Mouse (Mus musculus) gastrocnemius, adult 2 months (tissue): ENCODE measurements around the gene Slc25a23. TPM values are rescaled to one million over a fixed set of nuclear protein-coding genes. Genes with fewer than 3 reads are reported as not detected.

ENCODE experiments used
- DNase-seq: peaks from one replicate; pipeline ENCODE4 v3.0.0; 2022
- H3K27ac ChIP-seq: fragments of 200-600 bp; 2 replicates; pipeline ENCODE4 v1.8.1; 2022; ENCODE audit warnings: mild to moderate bottlenecking
- H3K4me3 ChIP-seq: fragments of 200-600 bp; 2 replicates; pipeline ENCODE4 v1.8.1; 2022; ENCODE audit warnings: mild to moderate bottlenecking, moderate library complexity
- CTCF ChIP-seq: fragments of 200-600 bp; IDR thresholded peaks from 2 replicates; pipeline ENCODE4 v1.8.1; 2022; ENCODE audit warnings: antibody characterized with exemption, mild to moderate bottlenecking, moderate library complexity
- intact Hi-C: fragments of 180-260 bp; cut with DNase I; formaldehyde crosslinking; loops from one replicate; pipeline ENCODE4 v1.15.1; 2025
- total RNA-seq, 2 experiments: library from RNA; stranded (reverse); gene quantifications; 2 replicates each; pipeline ENCODE4 v1.2.3; 2021

Slc25a23 gene
- total RNA-seq, 2 experiments from 2014 or later: 34.4 to 52.2 TPM

GRCm38 (mm10) chr17:56999414-56999813 lies 60.2 kb downstream of the Slc25a23 start:
- no peak for TF ChIP-seq CTCF
- H3K27ac ChIP-seq: no peak overlapping the region
- intact Hi-C loops: loop anchor here (10.0 kb wide), 1 partner anchor 245 kb away; the partner anchor contains the start of genes Gpr108 and Trip10
- no peak for DNase-seq
- H3K4me3 ChIP-seq: no peak overlapping the region

- peak within 1 kb of the TSS; percentile 90 for H3K4me3 ChIP-seq
- DNase-seq: peak; percentile 98
- H3K27ac ChIP-seq: peak within 1 kb of the TSS; percentile 84
- peak; percentile 83 for TF ChIP-seq CTCF
- intact Hi-C loops: loop anchor here (1.0 to 10.0 kb wide), 3 partner anchors 14 to 248 kb away; partner anchors contain the start of genes Gm17949, Gpr108, Gtf2f1 and Trip10
Measured at GRCm38 (mm10) chr17:56997029-56997667, 62.5 kb downstream of the Slc25a23 start, which contains the start of gene Alkbh7. Gene Alkbh7, plus strand, starts transcription at chr17:56997339.

- no peak for DNase-seq
- TF ChIP-seq CTCF: no peak
- Histone ChIP-seq H3K27ac (peak overlapping the region; percentile 84), H3K4me3 (peak overlapping the region; percentile 90; the same call in 1 of the 2 replicates)
- intact Hi-C loops: loop anchor here (10.0 kb wide), 1 partner anchor 248 kb away; the partner anchor contains the start of genes Gpr108 and Trip10
Measured at GRCm38 (mm10) chr17:56996506-56996905, 63.2 kb downstream of the Slc25a23 start.

GRCm38 (mm10) chr17:56995046-56995445 lies 64.6 kb downstream of the Slc25a23 start:
- intact Hi-C loops: loop anchor here (10.0 kb wide), 1 partner anchor 250 kb away; the partner anchor contains the start of genes Gpr108 and Trip10
- Histone ChIP-seq H3K27ac (no peak overlapping the region), H3K4me3 (no peak overlapping the region)
- TF ChIP-seq CTCF: no peak
- DNase-seq: no peak

Other genes starting within 250 kb of the Slc25a23 start
- gene Rfx2, start 228.8 kb downstream of the Slc25a23 start, total RNA-seq: 1 to 10 TPM; 2.0 to 2.8 TPM
- gene Acsbg2, start 185.4 kb downstream of the Slc25a23 start, total RNA-seq: not detected
- not detected for gene 1700061G19Rik, start 184.4 kb downstream of the Slc25a23 start, total RNA-seq
- 10 to 100 TPM; 20.3 to 21.2 TPM for gene Mllt1, start 124.4 kb downstream of the Slc25a23 start, total RNA-seq
- gene Acer1, start 77.7 kb downstream of the Slc25a23 start, total RNA-seq: not detected
- 10 to 100 TPM; 33.8 to 40.7 TPM for gene Clpp, start 69.6 kb downstream of the Slc25a23 start, total RNA-seq
- gene Alkbh7, start 62.5 kb downstream of the Slc25a23 start, total RNA-seq: 10 to 100 TPM; 21.8 to 30.4 TPM
- not detected for gene Pspn, start 59.8 kb downstream of the Slc25a23 start, total RNA-seq
- gene Gtf2f1, start 48.6 kb downstream of the Slc25a23 start, total RNA-seq: 10 to 100 TPM; 15.4 to 17.9 TPM
- not detected for gene Gm17949, start 48.4 kb downstream of the Slc25a23 start, total RNA-seq
- 10 to 100 TPM; 26.6 to 30.5 TPM for gene Khsrp, start 28.3 kb downstream of the Slc25a23 start, total RNA-seq
- gene Slc25a41, start 18.2 kb downstream of the Slc25a23 start, total RNA-seq: not detected
- gene Crb3, start 758 bp downstream of the Slc25a23 start, total RNA-seq: not detected
- gene Dennd1c, start 18.7 kb upstream of the Slc25a23 start, total RNA-seq: under 1 TPM; 0.22 to 0.56 TPM
- gene Tubb4a, start 27.9 kb upstream of the Slc25a23 start, total RNA-seq: 1 to 10 TPM in 1 of 2 experiments, under 1 TPM in 1; 0.64 to 1.7 TPM
- gene Tnfsf9, start 45.5 kb upstream of the Slc25a23 start, total RNA-seq: under 1 TPM; 0.47 to 0.61 TPM
- not detected for gene Cd70, start 89.9 kb upstream of the Slc25a23 start, total RNA-seq
- gene Tnfsf14, start 134.3 kb upstream of the Slc25a23 start, total RNA-seq: not detected
- 10 to 100 TPM; 10.3 to 24.5 TPM for gene C3, start 168.3 kb upstream of the Slc25a23 start, total RNA-seq
- 10 to 100 TPM; 24.0 to 24.4 TPM for gene Gpr108, start 188.6 kb upstream of the Slc25a23 start, total RNA-seq
- 100 to 1,000 TPM; 170 to 176 TPM for gene Trip10, start 189.6 kb upstream of the Slc25a23 start, total RNA-seq
- under 1 TPM; 0.46 to 0.56 TPM for gene Vav1, start 219.2 kb upstream of the Slc25a23 start, total RNA-seq